Mouse (Mus musculus): ENCODE measurements at regions not wholly inside any gene's neighbourhood (a gene's known extent, or its start where the extent isn't known, plus 50 kb on each side); places are given as distances from the start of the nearest gene placed in this dataset.

GRCm38 (mm10) chr10:21740256-21740655 lies 141.7 kb upstream of the Sgk1 start:
- TF ChIP-seq POLR2A (IDR thresholded peaks at IDR 0.05; ENCODE audit: low read depth, low read length) (no peak), CTCF (IDR thresholded peaks at IDR 0.05; ENCODE audit: extremely low read depth, insufficient read length, insufficient replicate concordance, low read depth, low read length) (no peak)
